Mouse (Mus musculus): ENCODE results near the gene Cdc42ep3.

DNA sequence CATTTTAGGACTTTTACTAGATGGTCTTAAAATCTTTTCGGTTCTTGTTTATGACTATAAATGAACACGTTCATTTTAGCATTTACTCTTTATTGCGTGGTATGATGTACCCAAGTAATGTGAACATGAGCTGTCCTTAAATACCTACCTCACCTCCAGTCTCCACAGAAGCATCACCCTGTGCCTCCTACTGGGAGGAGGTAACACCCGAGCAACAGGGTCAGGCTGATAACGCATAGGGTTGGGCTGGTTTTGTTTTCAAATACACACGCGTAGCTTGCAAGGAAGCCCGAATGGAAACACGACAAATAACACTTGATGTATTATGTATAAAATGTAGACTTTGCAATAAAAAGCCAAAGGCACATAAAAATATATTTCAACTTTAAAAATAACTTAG, 21.2 kb downstream of the Cdc42ep3 start:
- no peak for TF ChIP-seq POLR2A (IDR thresholded peaks at IDR 0.05; ENCODE audit: borderline replicate concordance, control insufficient read depth, low read depth, low read length)
- no peak for TF ChIP-seq CTCF (IDR thresholded peaks at IDR 0.05; ENCODE audit: control insufficient read depth, insufficient read depth, low read length)
